Mouse (Mus musculus): Measurements from ENCODE around the gene Copa.

The Copa gene

DNA sequence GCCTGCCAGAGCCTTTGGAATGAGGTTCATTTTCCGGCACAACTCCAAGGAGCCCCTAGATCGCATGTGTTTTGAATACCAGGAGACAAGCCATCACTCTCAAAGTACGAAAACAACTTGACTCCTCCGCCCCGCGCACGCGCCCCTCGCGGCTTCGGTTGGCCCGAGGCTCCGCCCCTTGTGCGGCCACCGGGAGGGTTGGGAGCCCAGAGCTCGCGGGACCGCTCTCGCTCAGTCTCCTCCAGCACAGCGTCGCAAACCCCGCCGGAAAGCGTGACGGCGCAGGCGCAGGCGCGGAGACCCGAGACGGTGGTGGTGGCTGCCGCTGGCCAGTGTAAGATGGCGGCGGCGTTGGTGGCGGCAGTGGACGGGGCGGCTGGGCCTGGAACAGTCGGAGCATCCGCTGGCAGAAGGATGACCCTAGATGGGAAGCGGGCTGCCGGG, 65.5 kb downstream of the Copa start, which contains the start of gene Dcaf8:
Gene Dcaf8, plus strand, starts transcription at position 250 of the 444 bp plus-strand sequence.
- DNase-seq: peak; percentile 95

DNA sequence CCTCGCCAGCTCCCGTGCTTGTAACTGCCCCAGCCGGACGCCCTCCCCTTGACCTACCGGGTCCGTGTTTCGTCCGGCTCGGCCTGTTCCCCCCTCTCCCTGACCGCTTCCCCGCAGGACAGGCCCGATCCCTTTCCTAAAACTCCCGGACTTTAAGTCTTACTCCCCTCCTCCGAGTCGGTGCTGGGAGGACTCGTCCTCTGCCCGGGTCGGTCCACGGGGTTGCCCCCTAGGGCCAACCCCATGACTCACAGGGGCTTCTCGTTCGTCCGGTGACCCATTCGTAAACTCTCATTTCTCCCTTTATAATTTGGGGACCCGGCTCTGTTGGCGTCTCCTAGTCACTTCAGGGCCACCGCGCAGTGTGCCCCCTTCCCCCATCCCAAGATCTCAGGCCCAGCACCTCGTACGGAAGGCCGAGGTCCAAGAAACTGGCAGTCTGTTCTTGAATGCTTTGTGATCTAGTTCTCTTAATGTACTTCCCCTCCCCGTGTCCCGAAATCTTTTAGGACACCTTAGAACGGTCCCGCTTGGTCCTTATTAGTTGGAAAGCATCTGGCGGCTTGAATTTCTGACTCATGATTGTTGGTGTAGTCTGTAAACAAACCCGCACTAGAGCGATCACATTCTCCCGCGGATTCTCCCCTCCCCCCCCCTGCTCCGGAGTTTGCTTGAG, 66.1 kb downstream of the Copa start:
- DNase-seq: no peak

DNA sequence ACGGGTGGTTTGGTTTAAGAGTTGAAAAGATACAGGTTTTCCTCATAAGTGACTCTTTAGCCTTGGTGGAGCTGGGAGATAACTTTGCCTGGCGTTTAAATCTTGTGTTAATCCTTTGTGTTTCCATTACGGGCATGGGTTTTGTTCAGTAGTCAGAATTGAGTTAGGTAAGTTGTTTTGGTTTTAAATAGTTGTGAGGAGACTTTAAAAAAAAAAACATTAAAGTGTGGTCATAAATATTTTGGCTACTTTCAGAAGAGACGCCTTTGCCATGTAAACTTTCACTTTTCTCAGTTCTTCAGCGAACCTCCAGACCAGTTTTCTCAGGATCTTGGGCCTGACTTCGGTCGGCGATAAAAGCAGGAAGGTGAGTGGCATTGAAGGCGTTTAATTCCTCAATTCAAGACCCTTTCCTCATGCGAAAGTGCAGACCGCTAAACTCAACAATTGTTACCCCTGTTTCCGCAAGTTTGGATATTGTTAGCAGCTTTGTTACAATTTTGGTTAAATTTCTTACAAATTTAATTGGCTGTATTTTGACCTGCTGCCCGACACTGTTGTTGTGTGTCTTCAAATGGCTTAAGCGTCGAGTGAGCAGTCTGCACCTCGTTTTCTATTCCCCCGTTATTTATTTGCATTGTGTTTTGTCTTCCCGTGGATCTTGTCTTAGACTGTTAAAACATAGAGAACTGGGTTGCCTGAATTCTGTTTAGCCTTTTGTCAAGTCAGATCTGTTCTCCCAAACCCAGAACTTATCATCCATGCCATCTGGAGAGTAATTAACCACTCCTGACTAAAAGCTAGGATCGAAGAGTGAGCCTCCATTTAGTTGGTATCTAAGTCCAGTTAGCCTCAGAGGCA, 66.9 kb downstream of the Copa start:
- DNase-seq: no peak

DNA sequence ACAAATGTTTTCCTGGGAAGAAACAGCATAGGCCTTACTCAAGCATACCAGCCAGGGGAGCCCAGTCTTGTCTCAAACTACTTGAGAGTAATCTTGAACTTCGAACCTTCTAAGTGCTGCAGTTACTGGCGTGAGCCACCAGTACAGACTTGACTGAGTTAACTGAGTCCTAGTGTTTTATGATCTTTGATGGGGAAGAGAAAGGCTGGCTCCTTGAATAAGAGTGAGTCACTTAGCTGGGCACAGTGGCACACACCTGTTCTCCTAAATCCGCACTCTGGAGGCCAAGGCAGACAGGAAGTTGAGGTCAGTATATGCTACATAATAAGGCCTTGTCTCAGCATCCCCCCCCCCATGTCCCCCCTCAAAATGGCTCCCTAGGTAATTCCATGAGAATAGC, 72.2 kb downstream of the Copa start:
- no peak for DNase-seq

DNA sequence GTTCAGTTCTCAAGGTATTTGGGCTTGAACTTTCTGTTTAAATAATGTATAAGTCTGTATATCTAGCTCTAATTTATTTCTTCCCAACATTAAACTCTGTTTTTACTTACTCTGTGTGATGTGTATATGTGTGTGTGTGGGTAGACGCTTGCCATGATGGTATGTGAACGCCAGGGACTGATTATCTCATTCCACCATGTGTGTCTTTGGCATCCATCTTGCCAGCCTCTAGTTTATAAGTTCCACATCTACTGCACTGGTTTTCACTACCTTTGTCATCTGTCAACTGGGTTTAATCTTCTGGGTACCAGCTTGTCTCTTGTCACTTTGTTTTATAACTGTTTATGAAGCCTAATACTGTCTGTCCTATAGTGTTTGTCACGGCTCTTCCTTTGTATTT, 73.2 kb downstream of the Copa start:
- no peak for DNase-seq

DNA sequence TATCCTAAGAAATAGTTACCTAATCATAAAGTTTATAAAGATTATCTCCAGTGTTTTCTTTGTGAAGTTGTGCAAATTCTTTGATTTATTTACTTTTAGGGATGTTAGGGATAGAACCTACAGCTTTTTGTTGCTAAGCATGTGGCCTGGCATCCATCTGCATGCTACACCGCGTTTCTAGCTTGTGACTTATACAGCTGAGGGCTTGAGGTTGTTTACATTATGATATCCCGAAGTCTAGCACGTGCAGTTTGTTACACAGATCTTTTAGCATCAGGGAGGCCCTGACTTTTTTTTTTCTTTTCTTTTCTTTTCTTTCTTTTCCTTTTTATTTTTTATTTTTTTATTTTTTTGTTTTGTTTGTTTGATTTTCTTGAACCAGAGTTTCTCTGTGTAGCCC, 77.6 kb downstream of the Copa start:
- DNase-seq: no peak

DNA sequence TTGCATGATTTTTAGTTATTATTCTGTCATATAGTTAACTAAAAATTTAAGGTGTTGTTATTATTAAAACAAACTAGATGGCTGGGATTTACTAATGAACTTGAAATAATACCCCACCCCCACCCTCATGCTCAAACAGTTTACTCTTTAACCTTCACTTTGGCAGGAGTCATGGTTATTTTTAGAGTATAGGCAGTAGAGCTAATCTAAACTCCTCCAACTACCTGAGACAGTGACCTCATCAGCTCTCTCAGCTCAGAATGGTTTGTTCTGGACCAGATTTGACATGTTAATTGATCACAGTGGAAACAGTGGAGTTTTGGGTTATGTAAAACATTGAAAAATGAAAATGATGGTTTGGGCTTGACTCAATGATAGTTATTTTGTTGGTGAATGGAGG, 78.2 kb downstream of the Copa start:
- DNase-seq: no peak

DNA sequence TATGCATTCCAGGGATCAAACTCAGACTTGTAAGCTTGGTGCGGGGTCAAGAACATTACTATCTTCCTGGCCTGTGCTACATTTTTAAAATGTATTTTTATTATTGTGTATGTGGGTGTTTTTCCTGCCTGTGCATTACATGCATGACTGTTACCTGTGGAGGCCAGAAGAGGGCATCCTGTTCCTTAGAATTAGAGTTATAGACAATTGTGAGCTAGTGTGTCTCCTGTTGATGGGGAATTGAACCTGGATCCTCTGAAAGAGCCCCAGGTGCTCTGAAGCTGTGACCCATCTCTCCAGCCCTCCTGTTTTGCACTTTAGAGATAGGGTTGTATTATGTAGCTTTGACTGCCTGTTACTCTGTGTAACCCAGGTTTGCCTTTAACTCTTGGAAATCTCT, 79.7 kb downstream of the Copa start:
- DNase-seq: peak; percentile 39

DNA sequence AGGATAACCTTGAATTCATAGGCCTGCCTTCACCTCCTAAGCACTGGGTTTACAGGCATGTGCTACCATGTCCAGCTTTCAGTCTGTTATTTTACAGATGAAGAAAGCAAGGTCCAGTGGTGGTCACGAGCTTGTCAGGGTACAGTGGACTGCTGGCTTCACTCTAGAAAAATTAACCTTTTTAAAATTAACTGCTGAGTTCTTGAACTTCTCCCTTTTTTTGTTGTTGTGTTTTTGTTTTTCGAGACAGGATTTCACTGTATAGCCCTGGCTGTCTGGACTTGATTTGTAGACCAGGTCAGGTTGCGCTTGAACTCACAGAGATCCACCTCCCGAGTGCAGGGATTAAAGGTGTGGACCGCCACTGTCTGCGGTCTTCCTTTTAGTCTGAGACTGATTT, 80.6 kb downstream of the Copa start:
- no peak for DNase-seq

DNA sequence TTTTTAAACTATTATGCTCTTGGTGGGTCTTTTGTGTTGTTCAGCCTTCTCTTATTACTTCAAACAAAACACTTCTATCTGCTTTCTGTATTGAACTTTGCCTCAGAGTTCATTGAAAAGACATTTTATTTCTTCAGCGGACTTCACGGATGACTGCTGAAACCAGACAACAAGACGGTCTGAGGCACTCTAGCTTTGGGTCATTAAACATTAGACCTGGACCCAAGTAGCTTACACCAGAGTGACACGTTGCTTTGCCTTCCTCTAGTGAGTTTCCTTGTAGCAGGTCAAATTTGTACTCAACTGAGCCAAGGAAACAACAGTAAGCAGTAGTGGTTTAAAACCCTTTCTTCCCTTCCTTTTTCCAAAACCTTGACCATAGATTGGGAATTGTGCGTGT, 85.6 kb downstream of the Copa start:
- DNase-seq: no peak

DNA sequence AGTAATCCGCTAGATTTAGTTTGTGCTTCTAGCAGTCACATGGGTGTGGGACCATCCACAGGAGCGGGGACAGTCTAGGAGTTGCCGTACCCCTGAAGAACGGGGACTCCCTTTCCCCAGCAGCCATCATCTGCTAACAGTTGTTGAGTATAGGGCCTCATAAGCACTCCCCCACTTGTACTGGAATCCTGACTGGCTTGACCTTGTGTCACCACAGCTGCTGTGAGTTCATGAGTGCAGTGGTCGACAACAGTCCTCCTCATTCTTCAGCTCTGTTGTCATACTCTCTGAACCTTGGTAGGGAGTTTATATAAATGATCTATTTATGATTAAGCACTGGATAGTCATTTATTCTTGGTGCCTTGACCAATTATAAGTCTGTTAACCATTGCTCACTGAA, 87.5 kb downstream of the Copa start:
- no peak for DNase-seq

Data from cerebellum, adult 11 months (tissue).